Mouse (Mus musculus) spleen, adult 2 months (tissue): ENCODE data around the gene Zfp786.

ENCODE experiments used
- CTCF ChIP-seq: fragments of 200-500 bp; IDR thresholded peaks from 2 replicates; pipeline ENCODE4 v1.5.1; 2011; ENCODE audit warnings: mild to moderate bottlenecking, inconsistent platforms; ENCODE audit not compliant: insufficient read depth, insufficient read length, insufficient replicate concordance; ENCODE audit errors: extremely low read depth
- POLR2A ChIP-seq: fragments of 200-500 bp; IDR thresholded peaks from 2 replicates; pipeline ENCODE4 v1.6.1; 2011; ENCODE audit warnings: low read depth, low read length, inconsistent platforms

- TF ChIP-seq POLR2A, result no peak
- TF ChIP-seq CTCF, result no peak
These were observed 45.8 kb downstream of the Zfp786 start for GRCm38 (mm10) chr6:47784707-47785412.
